Mouse (Mus musculus) neural tube, embryonic 12.5 days (tissue): Measurements from ENCODE around the gene Zbtb20. TPM values are rescaled to one million over a fixed set of nuclear protein-coding genes. Genes with fewer than 3 reads are reported as not detected.
A peak's percentile ranks its signal among the peaks of the same experiment; 100 is the strongest.

Experiments
- ATAC-seq: fragments of 200-750 bp; cut with Nextera tagmentation; 2 replicates; pipeline ENCODE4 v1.8.0; 2017; ENCODE audit warnings: low read depth, mild to moderate bottlenecking, moderate TSS enrichment, moderate library complexity; ENCODE audit not compliant: low FRiP score
- H3K27ac ChIP-seq: fragments of 300-500 bp; sonication (generic); 2 replicates; pipeline ENCODE4 v1.5.1; 2016
- H3K27me3 ChIP-seq: fragments of 300-500 bp; sonication (generic); replicated peaks from 2 replicates; pipeline ENCODE4 v1.6.1; 2016; ENCODE audit warnings: mild to moderate bottlenecking
- H3K36me3 ChIP-seq: fragments of 300-500 bp; sonication (generic); 2 replicates; pipeline ENCODE4 v1.6.1; 2016; ENCODE audit warnings: mild to moderate bottlenecking
- H3K4me1 ChIP-seq: fragments of 300-500 bp; sonication (generic); 2 replicates; pipeline ENCODE4 v1.6.1; 2016
- H3K4me2 ChIP-seq: fragments of 300-500 bp; sonication (generic); replicated peaks from 2 replicates; pipeline ENCODE4 v1.6.1; 2016; ENCODE audit warnings: mild to moderate bottlenecking
- H3K4me3 ChIP-seq: fragments of 300-500 bp; sonication (generic); 2 replicates; pipeline ENCODE4 v1.5.1; 2016
- H3K9ac ChIP-seq: fragments of 300-500 bp; sonication (generic); 2 replicates; pipeline ENCODE4 v1.6.1; 2016; ENCODE audit warnings: mild to moderate bottlenecking
- H3K9me3 ChIP-seq: fragments of 300-500 bp; sonication (generic); 2 replicates; pipeline ENCODE4 v1.6.1; 2016; ENCODE audit warnings: mild to moderate bottlenecking
- WGBS: fragments of 180-500 bp; shearing (Covaris S2); methylation state at CpG from one replicate; pipeline ENCODE4 v1.1.7; 2016; 5-methylcytosine and 5-hydroxymethylcytosine counted together
- microRNA counts: library from miRNA; unstranded; fragments of <30 nt; microRNA quantifications from one replicate; lab custom pipeline; 2017
- microRNA-seq: library from miRNA; unstranded; fragments of <30 nt; microRNA quantifications from one replicate; pipeline ENCODE4, GENCODE M21; 2017
- polyA plus RNA-seq: library from polyadenylated mRNA; unstranded; fragments of >200 nt; fragmentation: Nextera tagmentation; extraction: Ambion mirVana; gene quantifications from 2 replicates; pipeline ENCODE4 v1.2.1, GENCODE M21; 2016

The Zbtb20 gene
- polyA plus RNA-seq, 1 experiment from 2014 or later: 65.2 TPM

DNA sequence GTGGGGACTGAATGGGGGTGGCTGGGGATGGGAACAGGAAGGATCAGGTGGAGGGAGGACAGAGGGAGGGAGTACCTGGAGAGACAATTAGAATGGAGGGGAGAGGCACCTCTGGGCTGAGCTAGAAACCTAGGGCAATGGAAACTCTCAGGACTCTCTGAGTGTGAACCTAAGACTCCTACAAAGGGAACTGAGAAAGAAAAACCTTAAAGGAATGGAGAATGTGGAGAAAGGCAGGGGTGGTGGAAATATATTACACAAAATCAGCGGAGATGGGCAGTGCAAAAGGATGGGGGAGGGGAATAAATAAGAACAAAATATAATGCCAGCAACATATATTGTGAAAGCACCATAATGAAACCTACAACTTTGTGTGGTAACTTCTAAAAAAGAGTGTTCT is 796.3 kb downstream of the Zbtb20 start:
- WGBS: 97% methylated on average over 1 of the region's 1 CpGs
- no peak for ATAC-seq
- H3K4me1 ChIP-seq: no peaks in the 10 kb centered on the region
- no peaks in the 10 kb centered on the region for H3K9me3 ChIP-seq
- no peaks in the 10 kb centered on the region for H3K27me3 ChIP-seq
- H3K27ac ChIP-seq: no peak overlapping the region
- no peak overlapping the region for H3K4me2 ChIP-seq
- H3K4me3 ChIP-seq: no peak overlapping the region
- no peak overlapping the region for H3K9ac ChIP-seq
- H3K36me3 ChIP-seq: no peaks in the 10 kb centered on the region

DNA sequence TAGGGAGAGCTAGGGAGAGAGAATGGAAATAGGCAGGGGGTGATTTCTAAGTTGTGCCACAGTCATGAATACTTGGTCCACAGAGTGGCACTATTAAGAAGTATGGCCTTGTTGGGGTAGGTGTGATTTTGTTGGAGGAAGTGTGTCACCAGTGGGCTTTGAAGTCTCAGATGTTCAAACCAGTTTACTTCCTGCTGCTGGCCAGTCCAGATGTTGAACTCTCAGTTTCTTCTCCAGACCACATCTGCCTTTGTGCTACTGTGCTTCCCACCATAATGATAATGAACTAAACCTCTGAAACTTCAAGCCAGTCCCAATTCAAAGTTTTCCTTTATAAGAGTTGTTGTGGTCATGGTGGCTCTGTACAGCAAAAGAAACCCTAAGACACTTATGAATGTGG is 797.0 kb downstream of the Zbtb20 start:
- Histone ChIP-seq H3K4me1 (no peaks in the 10 kb centered on the region), H3K4me2 (no peak overlapping the region), H3K27me3 (no peaks in the 10 kb centered on the region), H3K9ac (no peak overlapping the region), H3K4me3 (no peak overlapping the region), H3K9me3 (no peaks in the 10 kb centered on the region), H3K36me3 (no peaks in the 10 kb centered on the region), H3K27ac (no peak overlapping the region)
- no peak for ATAC-seq

GRCm38 (mm10) chr16:43674400-43674799 is 798.7 kb downstream of the Zbtb20 start:
- WGBS: 72% methylated on average over 3 of the region's 3 CpGs
- H3K4me2 ChIP-seq: no peak overlapping the region
- H3K27me3 ChIP-seq: no peaks in the 10 kb centered on the region
- ATAC-seq: no peak
- no peaks in the 10 kb centered on the region for H3K4me1 ChIP-seq
- no peak overlapping the region for H3K9ac ChIP-seq
- H3K36me3 ChIP-seq: no peaks in the 10 kb centered on the region
- H3K27ac ChIP-seq: no peak overlapping the region
- H3K4me3 ChIP-seq: no peak overlapping the region
- no peaks in the 10 kb centered on the region for H3K9me3 ChIP-seq

- WGBS: 93% methylated on average over 2 of the region's 2 CpGs
- no peak overlapping the region for H3K27ac ChIP-seq
- H3K27me3 ChIP-seq: no peaks in the 10 kb centered on the region
Observed at GRCm38 (mm10) chr16:43687968-43688367, 812.3 kb downstream of the Zbtb20 start.

GRCm38 (mm10) chr16:43690211-43690690 is 814.6 kb downstream of the Zbtb20 start:
- Histone ChIP-seq H3K36me3 (no peaks in the 10 kb centered on the region), H3K27ac (no peak overlapping the region), H3K4me1 (no peaks in the 10 kb centered on the region), H3K9me3 (no peaks in the 10 kb centered on the region), H3K4me3 (no peak overlapping the region), H3K4me2 (no peak overlapping the region), H3K27me3 (no peaks in the 10 kb centered on the region), H3K9ac (no peak overlapping the region)
- 90% methylated on average over 3 of the region's 3 CpGs for WGBS
- no peak for ATAC-seq

More at GRCm38 (mm10) chr16:43687968-43688367, 812.3 kb downstream of the Zbtb20 start:
- Histone ChIP-seq H3K36me3 (no peaks in the 10 kb centered on the region), H3K4me3 (no peak overlapping the region), H3K9ac (no peak overlapping the region), H3K9me3 (no peaks in the 10 kb centered on the region), H3K4me1 (no peaks in the 10 kb centered on the region), H3K4me2 (no peak overlapping the region)
- ATAC-seq: no peak

GRCm38 (mm10) chr16:43690912-43691311 is 815.2 kb downstream of the Zbtb20 start:
- H3K9me3 ChIP-seq: no peaks in the 10 kb centered on the region
- H3K9ac ChIP-seq: no peak overlapping the region
- H3K36me3 ChIP-seq: no peaks in the 10 kb centered on the region
- H3K4me3 ChIP-seq: no peak overlapping the region
- no peak for ATAC-seq
- no peaks in the 10 kb centered on the region for H3K27me3 ChIP-seq
- no peak overlapping the region for H3K4me2 ChIP-seq
- 89% methylated on average over 2 of the region's 2 CpGs for WGBS
- H3K4me1 ChIP-seq: no peaks in the 10 kb centered on the region
- H3K27ac ChIP-seq: no peak overlapping the region

GRCm38 (mm10) chr16:43691741-43692140 is 816.1 kb downstream of the Zbtb20 start:
- H3K4me2 ChIP-seq: no peak overlapping the region
- no peaks in the 10 kb centered on the region for H3K9me3 ChIP-seq
- no peak for ATAC-seq
- H3K4me3 ChIP-seq: no peak overlapping the region
- no peak overlapping the region for H3K27ac ChIP-seq
- H3K36me3 ChIP-seq: no peaks in the 10 kb centered on the region
- no peaks in the 10 kb centered on the region for H3K4me1 ChIP-seq
- H3K27me3 ChIP-seq: no peaks in the 10 kb centered on the region
- H3K9ac ChIP-seq: no peak overlapping the region
- WGBS: 96% methylated on average over 5 of the region's 5 CpGs

MicroRNA genes within 50 kb of the gene (microRNA counts, 519-probe panel; counts per million panel counts)
- microRNA mmu-miR-568 (lab: Ali Mortazavi, UCI): 342 counts per million, percentile 67 among the panel's probes with 10 or more counts

Small RNA genes within 50 kb of the gene (microRNA-seq; reads per million reads assigned to microRNA genes)
- not detected for gene Mir568
